Mouse (Mus musculus) olfactory bulb, adult 2 months (tissue): Measurements from ENCODE around the gene Rae1.

Source experiments
- CTCF ChIP-seq: fragments of 200-500 bp; IDR thresholded peaks from 2 replicates; pipeline ENCODE4 v1.5.1; 2012; ENCODE audit warnings: low read depth, mild to moderate bottlenecking, low read length, moderate library complexity; ENCODE audit not compliant: insufficient read depth
- POLR2A ChIP-seq: fragments of 200-500 bp; IDR thresholded peaks from 2 replicates; pipeline ENCODE4 v1.6.1; 2012; ENCODE audit warnings: mild to moderate bottlenecking, low read depth, low read length, moderate library complexity; ENCODE audit not compliant: insufficient read depth

GRCm38 (mm10) chr2:173030591-173031338 lies 30.8 kb downstream of the Rae1 start:
- TF ChIP-seq CTCF (no peak), POLR2A (no peak)
